Mouse (Mus musculus): ENCODE measurements around the gene Gm884. TPM values are rescaled to one million over a fixed set of nuclear protein-coding genes. Genes with fewer than 3 reads are reported as not detected.

Gene Gm884
- polyA plus RNA-seq, 1 experiment: not detected

GRCm38 (mm10) chr11:103512111-103512510 is 108.8 kb downstream of the Gm884 start:
- H3K79me2 ChIP-seq (ENCODE audit: control insufficient read depth, insufficient read depth): no peaks in the 10 kb centered on the region
- TF ChIP-seq MYOG (IDR thresholded peaks at IDR 0.05; ENCODE audit: control insufficient read depth, extremely low read depth, insufficient read length) (no peak), CEBPB (IDR thresholded peaks at IDR 0.05; ENCODE audit: low read depth) (no peak), CTCF (IDR thresholded peaks at IDR 0.05; ENCODE audit: control insufficient read depth, insufficient read depth, insufficient read length) (no peak), FOSL1 (IDR thresholded peaks at IDR 0.05; ENCODE audit: insufficient read depth, low read length, poor library complexity, severe bottlenecking) (no peak), USF1 (IDR thresholded peaks at IDR 0.05; ENCODE audit: low read depth) (no peak), MYOD1 (IDR thresholded peaks at IDR 0.05; ENCODE audit: control insufficient read depth, insufficient read length, low read depth) (no peak), MAX (IDR thresholded peaks at IDR 0.05) (no peak)
- peaks cover 6% of the 10 kb centered on the region for H3K27me3 ChIP-seq (ENCODE audit: control insufficient read depth, insufficient read depth, insufficient read length)

DNA sequence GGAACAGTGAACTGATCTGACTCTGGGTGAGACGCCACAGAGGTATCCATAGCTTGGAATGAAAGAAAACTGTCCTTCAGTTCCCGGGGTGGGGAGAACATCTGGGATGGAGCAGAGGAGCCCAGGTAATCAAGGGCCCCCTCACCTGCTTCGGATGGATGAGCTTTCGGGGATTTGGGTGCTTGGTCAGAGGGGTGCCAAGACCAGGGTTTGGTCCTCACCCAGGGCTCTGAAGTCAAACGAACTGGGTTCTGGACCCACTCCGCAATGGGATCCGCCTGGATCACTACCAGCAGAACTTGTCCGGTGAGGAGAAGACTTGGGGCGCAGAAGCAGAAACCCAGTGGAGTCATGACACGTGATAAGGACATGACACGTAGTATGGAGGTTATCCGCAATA is 116.4 kb downstream of the Gm884 start, which contains the start of gene Lrrc37a:
TSS of gene Lrrc37a (minus strand) at position 101 of the 400 bp plus-strand sequence.
- Histone ChIP-seq H3K79me2 (ENCODE audit: control insufficient read depth, insufficient read depth) (no peaks in the 10 kb centered on the region), H3K4me3 (ENCODE audit: insufficient read depth, poor library complexity, severe bottlenecking) (no peak within 1 kb of the TSS), H3ac (ENCODE audit: control insufficient read depth, insufficient read length, low read depth) (no peak within 1 kb of the TSS), H3K27me3 (ENCODE audit: control insufficient read depth, insufficient read depth, insufficient read length) (peaks cover 41% of the 10 kb centered on the region), H3K36me3 (ENCODE audit: control insufficient read depth, insufficient read depth) (no peaks in the 10 kb centered on the region), H3K79me3 (ENCODE audit: low read depth) (no peaks in the 10 kb centered on the region)
- TF ChIP-seq CEBPB (IDR thresholded peaks at IDR 0.05; ENCODE audit: low read depth) (no peak), MYOG (IDR thresholded peaks at IDR 0.05; ENCODE audit: control insufficient read depth, extremely low read depth, insufficient read length) (no peak), MAX (IDR thresholded peaks at IDR 0.05) (no peak)

More at GRCm38 (mm10) chr11:103512111-103512510, 108.8 kb downstream of the Gm884 start:
- no peak overlapping the region for H3K4me3 ChIP-seq (ENCODE audit: insufficient read depth, poor library complexity, severe bottlenecking)
- H3K79me3 ChIP-seq (ENCODE audit: low read depth): no peaks in the 10 kb centered on the region
- no peaks in the 10 kb centered on the region for H3K36me3 ChIP-seq (ENCODE audit: control insufficient read depth, insufficient read depth)
- H3ac ChIP-seq (ENCODE audit: control insufficient read depth, insufficient read length, low read depth): no peak overlapping the region

Other genes starting within 250 kb of the Gm884 start
- 7.1 TPM for gene Plekhm1, start 208.5 kb downstream of the Gm884 start, polyA plus RNA-seq (2012; fragmentation: generic; extraction: Trizol)
- gene Lrrc37a, start 116.5 kb downstream of the Gm884 start, polyA plus RNA-seq (2012; fragmentation: generic; extraction: Trizol): not detected
- not detected for gene Lyzl6, start 17.8 kb upstream of the Gm884 start, polyA plus RNA-seq (2012; fragmentation: generic; extraction: Trizol)
- not detected for gene Rprml, start 28.4 kb upstream of the Gm884 start, polyA plus RNA-seq (2012; fragmentation: generic; extraction: Trizol)
- 73.2 TPM for gene Gosr2, start 76.8 kb upstream of the Gm884 start, polyA plus RNA-seq (2012; fragmentation: generic; extraction: Trizol)
- not detected for gene Wnt9b, start 128.7 kb upstream of the Gm884 start, polyA plus RNA-seq (2012; fragmentation: generic; extraction: Trizol)
- 0.01 TPM for gene Wnt3, start 153.0 kb upstream of the Gm884 start, polyA plus RNA-seq (2012; fragmentation: generic; extraction: Trizol)